Mouse (Mus musculus) heart, postnatal 0 days (tissue): ENCODE data around the gene Dand5. TPM values are rescaled to one million over a fixed set of nuclear protein-coding genes. Genes with fewer than 3 reads are reported as not detected.

Source experiments
- ATAC-seq: fragments of 200-750 bp; cut with Nextera tagmentation; 2 replicates; pipeline ENCODE4 v1.8.0; 2017; ENCODE audit warnings: low read depth, moderate number of reproducible peaks, moderate library complexity; ENCODE audit not compliant: insufficient read depth
- DNase-seq: peaks from one replicate; pipeline ENCODE4 v3.0.0-alpha.2; 2016; ENCODE audit warnings: low spot score
- H3K27ac ChIP-seq: fragments of 300-500 bp; sonication (generic); 2 replicates; pipeline ENCODE4 v1.5.1; 2014; ENCODE audit warnings: low read depth, mild to moderate bottlenecking
- H3K27me3 ChIP-seq: fragments of 300-500 bp; sonication (generic); 2 replicates; pipeline ENCODE4 v1.6.1; 2014; ENCODE audit warnings: low read length, mixed read lengths; ENCODE audit not compliant: control insufficient read depth, insufficient read depth
- H3K36me3 ChIP-seq: fragments of 300-500 bp; sonication (generic); replicated peaks from 2 replicates; pipeline ENCODE4 v1.6.1; 2014; ENCODE audit warnings: low read length, mixed read lengths; ENCODE audit not compliant: control insufficient read depth, insufficient read depth
- H3K4me1 ChIP-seq: fragments of 300-500 bp; sonication (generic); 2 replicates; pipeline ENCODE4 v1.6.1; 2014; ENCODE audit warnings: antibody characterized with exemption; ENCODE audit not compliant: control insufficient read depth, insufficient read depth
- H3K4me2 ChIP-seq: fragments of 300-500 bp; sonication (generic); 2 replicates; pipeline ENCODE4 v1.6.1; 2014; ENCODE audit warnings: low read depth, mild to moderate bottlenecking, low read length, moderate library complexity
- H3K4me3 ChIP-seq: fragments of 300-500 bp; sonication (generic); 2 replicates; pipeline ENCODE4 v1.5.1; 2014; ENCODE audit warnings: low read depth, low read length
- H3K9ac ChIP-seq: fragments of 300-500 bp; sonication (generic); replicated peaks from 2 replicates; pipeline ENCODE4 v1.6.1; 2014; ENCODE audit warnings: low read depth, low read length, mixed read lengths
- H3K9me3 ChIP-seq: fragments of 300-500 bp; sonication (generic); replicated peaks from 2 replicates; pipeline ENCODE4 v1.6.1; 2016; ENCODE audit warnings: low read length; ENCODE audit not compliant: control insufficient read depth
- CTCF ChIP-seq: IDR thresholded peaks from 2 replicates; pipeline ENCODE4 v1.5.1; 2016; ENCODE audit warnings: antibody characterized with exemption, control low read depth, low read depth
- EP300 ChIP-seq: IDR thresholded peaks from 2 replicates; pipeline ENCODE4 v1.6.1; 2016; ENCODE audit warnings: antibody characterized with exemption, low read depth
- WGBS: fragments of 180-500 bp; shearing (Covaris S2); extraction: QIAGEN DNeasy Blood & Tissue Kit; methylation state at CpG from one replicate; pipeline ENCODE4 v1.1.7; 2014; 5-methylcytosine and 5-hydroxymethylcytosine counted together
- polyA plus RNA-seq: library from polyadenylated mRNA; unstranded; fragments of >200 nt; fragmentation: Nextera tagmentation; extraction: Ambion mirVana; gene quantifications from 2 replicates; pipeline ENCODE4 v1.2.1, GENCODE M21; 2015
- total RNA-seq: library from RNA; depleted of rRNA; stranded (reverse); fragments of >200 nt; gene quantifications from 2 replicates; pipeline ENCODE4 v1.2.3, GENCODE M21; 2014; ENCODE audit warnings: low replicate concordance

Dand5 gene
- total and polyA plus RNA-seq, 2 experiments from 2014 or later, result 6.2 to 15.4 TPM

- Histone ChIP-seq H3K9ac (no peak overlapping the region), H3K36me3 (peaks cover 10% of the 10 kb centered on the region; the same call in 1 of the 2 replicates), H3K9me3 (no peaks in the 10 kb centered on the region), H3K4me3 (peak overlapping the region; percentile 18; the same call in 1 of the 2 replicates), H3K27ac (peak overlapping the region; percentile 82), H3K4me2 (peak overlapping the region; percentile 56), H3K4me1 (peaks cover 24% of the 10 kb centered on the region), H3K27me3 (peaks cover 24% of the 10 kb centered on the region)
- peak; percentile 58 for DNase-seq
- WGBS, result 19% methylated on average over 10 of the region's 10 CpGs
- peak; percentile 53; the same call in 1 of the 2 replicates for ATAC-seq
- no peak for TF ChIP-seq CTCF
- no peak for TF ChIP-seq EP300
Measured at GRCm38 (mm10) chr8:84774473-84774911, 48.1 kb downstream of the Dand5 start.

GRCm38 (mm10) chr8:84773833-84774232, 48.8 kb downstream of the Dand5 start:
- H3K9ac ChIP-seq, result peak overlapping the region; percentile 42; the same call in 1 of the 2 replicates
- peaks cover 10% of the 10 kb centered on the region; the same call in 1 of the 2 replicates for H3K36me3 ChIP-seq
- no peaks in the 10 kb centered on the region for H3K9me3 ChIP-seq
- peaks cover 22% of the 10 kb centered on the region for H3K4me1 ChIP-seq
- no peak for TF ChIP-seq EP300
- no peak for TF ChIP-seq CTCF
- H3K27ac ChIP-seq, result no peak overlapping the region
- H3K27me3 ChIP-seq, result peaks cover 24% of the 10 kb centered on the region
- peak overlapping the region; percentile 38 for H3K4me3 ChIP-seq
- ATAC-seq (peak; percentile 73), DNase-seq (peak; percentile 86)
- WGBS, result 2% methylated on average over 13 of the region's 19 CpGs
- peak overlapping the region; percentile 56 for H3K4me2 ChIP-seq

GRCm38 (mm10) chr8:84773304-84773703, 49.3 kb downstream of the Dand5 start:
- peaks cover 13% of the 10 kb centered on the region; the same call in 1 of the 2 replicates for H3K36me3 ChIP-seq
- peaks cover 22% of the 10 kb centered on the region for H3K27me3 ChIP-seq
- 26% methylated on average over 9 of the region's 9 CpGs for WGBS
- H3K9ac ChIP-seq, result peak overlapping the region; percentile 42; the same call in 1 of the 2 replicates
- ATAC-seq (no peak), DNase-seq (no peak)
- H3K27ac ChIP-seq, result no peak overlapping the region
- H3K4me1 ChIP-seq, result peaks cover 20% of the 10 kb centered on the region; the same call in 1 of the 2 replicates
- peak overlapping the region; percentile 38 for H3K4me3 ChIP-seq
- TF ChIP-seq CTCF, result no peak
- TF ChIP-seq EP300, result no peak
- H3K4me2 ChIP-seq, result peak overlapping the region; percentile 56
- H3K9me3 ChIP-seq, result no peaks in the 10 kb centered on the region

GRCm38 (mm10) chr8:84772628-84773027, 50.0 kb downstream of the Dand5 start:
- ATAC-seq, result no peak
- H3K27me3 ChIP-seq, result peaks cover 17% of the 10 kb centered on the region
- no peak overlapping the region for H3K27ac ChIP-seq
- peaks cover 17% of the 10 kb centered on the region for H3K36me3 ChIP-seq
- H3K9me3 ChIP-seq, result no peaks in the 10 kb centered on the region
- 0 out of 2 replicates have a peak overlapping the region, but pooled peaks have one; percentile 56 for H3K4me2 ChIP-seq
- DNase-seq, result no peak
- TF ChIP-seq EP300 (no peak), CTCF (no peak)
- 45% methylated on average over 3 of the region's 3 CpGs for WGBS
- no peak overlapping the region for H3K4me3 ChIP-seq
- H3K4me1 ChIP-seq, result peaks cover 20% of the 10 kb centered on the region; the same call in 1 of the 2 replicates
- H3K9ac ChIP-seq, result no peak overlapping the region

GRCm38 (mm10) chr8:84771941-84772378, 50.7 kb downstream of the Dand5 start:
- TF ChIP-seq EP300 (no peak), CTCF (no peak)
- DNase-seq, result no peak
- Histone ChIP-seq H3K27me3 (peaks cover 15% of the 10 kb centered on the region), H3K36me3 (peaks cover 19% of the 10 kb centered on the region), H3K4me1 (peaks cover 20% of the 10 kb centered on the region; the same call in 1 of the 2 replicates), H3K27ac (no peak overlapping the region), H3K4me3 (0 out of 2 replicates have a peak overlapping the region, but pooled peaks have one; percentile 1), H3K9ac (no peak overlapping the region), H3K4me2 (no peak overlapping the region; the same call in 1 of the 2 replicates), H3K9me3 (no peaks in the 10 kb centered on the region)
- 43% methylated on average over 34 of the region's 34 CpGs for WGBS
- no peak for ATAC-seq
